Mouse (Mus musculus) hindbrain, embryonic 16.5 days (tissue): ENCODE data around the gene Hbp1. TPM values are rescaled to one million over a fixed set of nuclear protein-coding genes. Genes with fewer than 3 reads are reported as not detected.

Source experiments
- ATAC-seq: fragments of 200-750 bp; cut with Nextera tagmentation; 2 replicates; pipeline ENCODE4 v1.8.0; 2017; ENCODE audit warnings: moderate TSS enrichment, moderate library complexity
- H3K27ac ChIP-seq: fragments of 300-500 bp; sonication (generic); 2 replicates; pipeline ENCODE4 v1.5.1; 2014; ENCODE audit warnings: low read depth, mild to moderate bottlenecking, control low read depth, low read length, moderate library complexity
- H3K27me3 ChIP-seq: fragments of 300-500 bp; sonication (generic); replicated peaks from 2 replicates; pipeline ENCODE4 v1.6.1; 2014; ENCODE audit warnings: low read length; ENCODE audit not compliant: control insufficient read depth, insufficient read depth
- H3K36me3 ChIP-seq: fragments of 300-500 bp; sonication (generic); 2 replicates; pipeline ENCODE4 v1.6.1; 2014; ENCODE audit warnings: mild to moderate bottlenecking, low read length, moderate library complexity, mixed read lengths; ENCODE audit not compliant: control insufficient read depth, insufficient read depth
- H3K4me1 ChIP-seq: fragments of 300-500 bp; sonication (generic); 2 replicates; pipeline ENCODE4 v1.6.1; 2014; ENCODE audit warnings: low read depth, low read length; ENCODE audit not compliant: control insufficient read depth, insufficient read depth
- H3K4me2 ChIP-seq: fragments of 300-500 bp; sonication (generic); 2 replicates; pipeline ENCODE4 v1.6.1; 2014; ENCODE audit warnings: mild to moderate bottlenecking, low read length, control low read depth, moderate library complexity
- H3K4me3 ChIP-seq: fragments of 300-500 bp; sonication (generic); 2 replicates; pipeline ENCODE4 v1.5.1; 2014; ENCODE audit warnings: mild to moderate bottlenecking, low read length, control low read depth, moderate library complexity
- H3K9ac ChIP-seq: fragments of 300-500 bp; sonication (generic); 2 replicates; pipeline ENCODE4 v1.6.1; 2014; ENCODE audit warnings: low read depth, mild to moderate bottlenecking, control low read depth, low read length, moderate library complexity
- H3K9me3 ChIP-seq: fragments of 300-500 bp; sonication (generic); 2 replicates; pipeline ENCODE4 v1.6.1; 2014; ENCODE audit warnings: mild to moderate bottlenecking, low read length, moderate library complexity; ENCODE audit not compliant: control insufficient read depth
- WGBS: fragments of 180-500 bp; shearing (Covaris S2); extraction: QIAGEN DNeasy Blood & Tissue Kit; methylation state at CpG from one replicate; pipeline ENCODE4 v1.1.7; 2014; 5-methylcytosine and 5-hydroxymethylcytosine counted together
- polyA plus RNA-seq: library from polyadenylated mRNA; unstranded; fragments of >200 nt; fragmentation: Nextera tagmentation; extraction: Ambion mirVana; gene quantifications from 2 replicates; pipeline ENCODE4 v1.2.1, GENCODE M21; 2015

Hbp1 gene
- polyA plus RNA-seq, 1 experiment from 2014 or later: 39.1 TPM

GRCm38 (mm10) chr12:31925343-31925742, 25.0 kb downstream of the Hbp1 start:
- Histone ChIP-seq H3K4me3 (no peak overlapping the region), H3K36me3 (peaks cover 16% of the 10 kb centered on the region), H3K9ac (no peak overlapping the region), H3K27ac (no peak overlapping the region), H3K4me2 (no peak overlapping the region), H3K9me3 (no peaks in the 10 kb centered on the region), H3K4me1 (no peaks in the 10 kb centered on the region), H3K27me3 (no peaks in the 10 kb centered on the region)
- ATAC-seq: no peak
- 95% methylated on average over 6 of the region's 6 CpGs for WGBS

- H3K36me3 ChIP-seq: peaks cover 11% of the 10 kb centered on the region
- no peak overlapping the region for H3K4me2 ChIP-seq
- H3K9ac ChIP-seq: no peak overlapping the region
- H3K27ac ChIP-seq: no peak overlapping the region
- no peak for ATAC-seq
- H3K4me3 ChIP-seq: no peak overlapping the region
- no peaks in the 10 kb centered on the region for H3K4me1 ChIP-seq
- no peaks in the 10 kb centered on the region for H3K27me3 ChIP-seq
- WGBS: 89% methylated on average over 3 of the region's 3 CpGs
- no peaks in the 10 kb centered on the region for H3K9me3 ChIP-seq
These were observed 26.2 kb downstream of the Hbp1 start for GRCm38 (mm10) chr12:31924135-31924534.

GRCm38 (mm10) chr12:31920464-31921405, 29.6 kb downstream of the Hbp1 start:
- peaks cover 6% of the 10 kb centered on the region; the same call in 1 of the 2 replicates for H3K36me3 ChIP-seq
- no peak overlapping the region for H3K9ac ChIP-seq
- H3K27ac ChIP-seq: no peak overlapping the region
- no peaks in the 10 kb centered on the region for H3K27me3 ChIP-seq
- H3K4me2 ChIP-seq: no peak overlapping the region
- 79% methylated on average over 18 of the region's 18 CpGs for WGBS
- ATAC-seq: 0 out of 2 replicates have a peak, but pooled peaks have one; percentile 40
- H3K4me3 ChIP-seq: no peak overlapping the region
- no peaks in the 10 kb centered on the region for H3K9me3 ChIP-seq
- no peaks in the 10 kb centered on the region for H3K4me1 ChIP-seq

GRCm38 (mm10) chr12:31917245-31917644, 33.1 kb downstream of the Hbp1 start:
- Histone ChIP-seq H3K27me3 (no peaks in the 10 kb centered on the region), H3K36me3 (no peaks in the 10 kb centered on the region), H3K4me3 (no peak overlapping the region), H3K9me3 (no peaks in the 10 kb centered on the region), H3K27ac (no peak overlapping the region), H3K4me1 (no peaks in the 10 kb centered on the region), H3K4me2 (no peak overlapping the region), H3K9ac (no peak overlapping the region)
- ATAC-seq: peak; percentile 60; the same call in 1 of the 2 replicates
- WGBS: 81% methylated on average over 5 of the region's 5 CpGs

GRCm38 (mm10) chr12:31916691-31917090, 33.6 kb downstream of the Hbp1 start:
- no peak overlapping the region for H3K4me3 ChIP-seq
- no peak for ATAC-seq
- H3K36me3 ChIP-seq: no peaks in the 10 kb centered on the region
- H3K27me3 ChIP-seq: no peaks in the 10 kb centered on the region
- no peak overlapping the region for H3K27ac ChIP-seq
- WGBS: 94% methylated on average over 5 of the region's 5 CpGs
- no peak overlapping the region for H3K9ac ChIP-seq
- no peak overlapping the region for H3K4me2 ChIP-seq
- H3K9me3 ChIP-seq: no peaks in the 10 kb centered on the region
- H3K4me1 ChIP-seq: no peaks in the 10 kb centered on the region

- Histone ChIP-seq H3K4me2 (no peak overlapping the region), H3K9ac (no peak overlapping the region), H3K4me3 (no peak overlapping the region), H3K27ac (no peak overlapping the region), H3K36me3 (no peaks in the 10 kb centered on the region), H3K27me3 (no peaks in the 10 kb centered on the region), H3K4me1 (no peaks in the 10 kb centered on the region), H3K9me3 (no peaks in the 10 kb centered on the region)
- 67% methylated on average over 4 of the region's 4 CpGs for WGBS
- peak; percentile 60 for ATAC-seq
These were observed 36.7 kb downstream of the Hbp1 start for GRCm38 (mm10) chr12:31913614-31914013.

- H3K4me2 ChIP-seq: no peak overlapping the region
- no peak for ATAC-seq
- no peak overlapping the region for H3K4me3 ChIP-seq
- no peaks in the 10 kb centered on the region for H3K27me3 ChIP-seq
- H3K9me3 ChIP-seq: no peaks in the 10 kb centered on the region
- no peak overlapping the region for H3K27ac ChIP-seq
- WGBS: 86% methylated on average over 6 of the region's 6 CpGs
- no peaks in the 10 kb centered on the region for H3K36me3 ChIP-seq
- no peak overlapping the region for H3K9ac ChIP-seq
- H3K4me1 ChIP-seq: no peaks in the 10 kb centered on the region
These were observed 37.3 kb downstream of the Hbp1 start for GRCm38 (mm10) chr12:31912966-31913551.

GRCm38 (mm10) chr12:31907436-31907835, 42.9 kb downstream of the Hbp1 start:
- Histone ChIP-seq H3K4me3 (no peak overlapping the region), H3K27ac (no peak overlapping the region), H3K4me2 (no peak overlapping the region), H3K4me1 (peaks cover 14% of the 10 kb centered on the region), H3K36me3 (no peaks in the 10 kb centered on the region), H3K9ac (no peak overlapping the region), H3K27me3 (no peaks in the 10 kb centered on the region), H3K9me3 (no peaks in the 10 kb centered on the region)
- ATAC-seq: no peak
- WGBS: 88% methylated on average over 2 of the region's 2 CpGs
